In genomic region chr1:90544821-90545536, GRCm38 (mm10) we compare ENCODE assay signal across 23 mouse cellular contexts. TPM values are rescaled to one million over a fixed set of nuclear protein-coding genes. Genes with fewer than 3 reads are reported as not detected.
A peak's percentile ranks its signal among the peaks of the same experiment; 100 is the strongest.
DNase-seq lines count a peak whose midpoint lies in the region; ATAC-seq and TF ChIP-seq lines count a peak whose summit lies in the region.
"Had no signal": no experiment of that assay in that cellular context is flagged by ENCODE, and none has a peak within 500 bp of the region (broad histone marks: within the 10 kb centered on the region; RNA-seq: fewer than 3 reads in every experiment).

No protein-coding gene starts in this region.

- no peak overlapping the region for H3K4me2 ChIP-seq in midbrain, embryonic 14.5 days (ENCODE audit: low read length)
- H3K4me2 ChIP-seq in forebrain, embryonic 11.5 days (ENCODE audit: low read depth, low read length, severe bottlenecking): no peak overlapping the region
- H3K4me2 ChIP-seq: embryonic facial prominence, embryonic 15.5 days; limb, embryonic 15.5 days; lung, embryonic 14.5 days; stomach, embryonic 15.5 days had no signal

- H3K9me3 ChIP-seq in midbrain, embryonic 10.5 days (replicated peaks): peaks cover 18% of the 10 kb centered on the region
- H3K9me3 ChIP-seq in midbrain, embryonic 14.5 days (ENCODE audit: control insufficient read depth, low read length): no peaks in the 10 kb centered on the region
- peaks cover 10% of the 10 kb centered on the region for H3K9me3 ChIP-seq in embryonic facial prominence, embryonic 10.5 days
- H3K9me3 ChIP-seq in forebrain, embryonic 11.5 days (ENCODE audit: control insufficient read depth, low read length): no peaks in the 10 kb centered on the region
- H3K9me3 ChIP-seq: stomach, embryonic 15.5 days had no signal

- no peak for TF ChIP-seq CTCF in layer of hippocampus, adult 2 months (conservative IDR thresholded peaks at IDR 0.05)

- H3K27ac ChIP-seq in midbrain, embryonic 10.5 days (replicated peaks): peak overlapping the region; percentile 82
- no peak overlapping the region for H3K27ac ChIP-seq in midbrain, embryonic 14.5 days (replicated peaks; ENCODE audit: low read depth, low read length)
- peak overlapping the region; percentile 57; the same call in 1 of the 2 replicates for H3K27ac ChIP-seq in embryonic facial prominence, embryonic 10.5 days (replicated peaks)
- no peak overlapping the region for H3K27ac ChIP-seq in layer of hippocampus, adult 2 months
- no peak overlapping the region for H3K27ac ChIP-seq in forebrain, embryonic 11.5 days (ENCODE audit: low read depth, low read length)
- H3K27ac ChIP-seq: embryonic facial prominence, embryonic 15.5 days; gastrocnemius, adult 2 months; limb, embryonic 15.5 days; liver, embryonic 14.5 days; stomach, embryonic 15.5 days had no signal

- DNase-seq in midbrain, embryonic 10.5 days (ENCODE audit: low spot score): peak; percentile 36
- no peak for DNase-seq in midbrain, embryonic 14.5 days
- peak; percentile 77 for DNase-seq in embryo, embryonic 10.5 days (ENCODE audit: low spot score)
- DNase-seq in embryonic facial prominence, embryonic 10.5 days (ENCODE audit: low spot score): no peak
- peak; percentile 75 for DNase-seq in mesoderm, embryonic 11.5 days (ENCODE audit: low read depth, low spot score)
- no peak for DNase-seq in layer of hippocampus, adult 2 months (ENCODE audit: low spot score in 2 of 2)
- no peak for DNase-seq in forebrain, embryonic 11.5 days (ENCODE audit: low spot score)
- DNase-seq: adrenal gland, postnatal 14 days; cerebellum, adult 9-10 months; forebrain, postnatal 0 days; gastrocnemius, adult 2 months; kidney, adult 9 months; kidney, postnatal 36 days; lung, embryonic 14.5 days; retina, postnatal 1 day; right cerebral cortex, postnatal 25 days; thymus, postnatal 25 days had no signal

- WGBS in midbrain, embryonic 10.5 days: 37% methylated on average over 9 of the region's 9 CpGs
- 28% methylated on average over 9 of the region's 9 CpGs for WGBS in midbrain, embryonic 14.5 days
- WGBS in embryonic facial prominence, embryonic 10.5 days: 36% methylated on average over 9 of the region's 9 CpGs
- WGBS in forebrain, embryonic 11.5 days: 34% methylated on average over 9 of the region's 9 CpGs

- H3K27me3 ChIP-seq in midbrain, embryonic 10.5 days (ENCODE audit: low read depth, poor library complexity, severe bottlenecking): peaks cover 3% of the 10 kb centered on the region; the same call in 1 of the 2 replicates
- no peaks in the 10 kb centered on the region for H3K27me3 ChIP-seq in midbrain, embryonic 14.5 days (ENCODE audit: control insufficient read depth, insufficient read depth, low read length)
- H3K27me3 ChIP-seq in embryonic facial prominence, embryonic 10.5 days (replicated peaks; ENCODE audit: low read depth, poor library complexity, severe bottlenecking): peaks cover 3% of the 10 kb centered on the region; the same call in 1 of the 2 replicates
- H3K27me3 ChIP-seq in forebrain, embryonic 11.5 days (ENCODE audit: control insufficient read depth, insufficient read depth, low read length): no peaks in the 10 kb centered on the region
- H3K27me3 ChIP-seq: embryonic facial prominence, embryonic 15.5 days; limb, embryonic 15.5 days; stomach, embryonic 15.5 days had no signal

- no peak overlapping the region for H3K9ac ChIP-seq in midbrain, embryonic 14.5 days (replicated peaks; ENCODE audit: low read length)
- H3K9ac ChIP-seq in forebrain, embryonic 11.5 days (ENCODE audit: low read length): no peak overlapping the region
- H3K9ac ChIP-seq: embryonic facial prominence, embryonic 15.5 days; forebrain, postnatal 0 days; limb, embryonic 15.5 days; liver, embryonic 14.5 days; lung, embryonic 14.5 days; stomach, embryonic 15.5 days had no signal

- H3K4me3 ChIP-seq in midbrain, embryonic 10.5 days: no peak overlapping the region
- H3K4me3 ChIP-seq in midbrain, embryonic 14.5 days (replicated peaks; ENCODE audit: low read depth, low read length): no peak overlapping the region
- no peak overlapping the region for H3K4me3 ChIP-seq in embryonic facial prominence, embryonic 10.5 days
- H3K4me3 ChIP-seq in layer of hippocampus, adult 2 months: no peak overlapping the region
- no peak overlapping the region for H3K4me3 ChIP-seq in forebrain, embryonic 11.5 days (ENCODE audit: low read depth, low read length)
- H3K4me3 ChIP-seq: embryonic facial prominence, embryonic 15.5 days; gastrocnemius, adult 2 months; limb, embryonic 15.5 days; stomach, embryonic 15.5 days had no signal

- no peaks in the 10 kb centered on the region for H3K36me3 ChIP-seq in midbrain, embryonic 10.5 days
- H3K36me3 ChIP-seq in midbrain, embryonic 14.5 days (ENCODE audit: control insufficient read depth, insufficient read depth, low read length): no peaks in the 10 kb centered on the region
- H3K36me3 ChIP-seq in embryonic facial prominence, embryonic 10.5 days (replicated peaks): no peaks in the 10 kb centered on the region
- H3K36me3 ChIP-seq in forebrain, embryonic 11.5 days (ENCODE audit: control insufficient read depth, insufficient read depth, low read length): no peaks in the 10 kb centered on the region
- H3K36me3 ChIP-seq: embryonic facial prominence, embryonic 15.5 days; limb, embryonic 15.5 days; stomach, embryonic 15.5 days had no signal

- ATAC-seq in midbrain, embryonic 14.5 days (ENCODE audit: low FRiP score, low TSS enrichment): no peak
- no peak for ATAC-seq in forebrain, embryonic 11.5 days (replicated peaks; ENCODE audit: low FRiP score)
- ATAC-seq in cerebellum, adult (ENCODE audit: insufficient number of reproducible peaks, low FRiP score, low TSS enrichment): no peak
- ATAC-seq: forebrain, postnatal 0 days; intestine, embryonic 16.5 days had no signal

- peaks cover 37% of the 10 kb centered on the region for H3K4me1 ChIP-seq in midbrain, embryonic 10.5 days
- H3K4me1 ChIP-seq in midbrain, embryonic 14.5 days (ENCODE audit: control insufficient read depth, insufficient read depth, low read length): peaks cover 6% of the 10 kb centered on the region; the same call in 1 of the 2 replicates
- peaks cover 41% of the 10 kb centered on the region for H3K4me1 ChIP-seq in embryonic facial prominence, embryonic 10.5 days
- H3K4me1 ChIP-seq in forebrain, embryonic 11.5 days (replicated peaks; ENCODE audit: control insufficient read depth, insufficient read depth, low read length): peaks cover 8% of the 10 kb centered on the region; the same call in 1 of the 2 replicates
- H3K4me1 ChIP-seq: embryonic facial prominence, embryonic 15.5 days; stomach, embryonic 15.5 days had no signal

RNA-seq across cellular contexts. Expression of gene Cops8, which starts 57.8 kb away (rescaled TPM):
- polyA plus RNA-seq in midbrain, embryonic 10.5 days (2016; fragmentation: Nextera tagmentation; extraction: Ambion mirVana): 183 and 199 TPM in 2 replicates
- 155 and 178 TPM in 2 replicates for polyA plus RNA-seq in midbrain, embryonic 14.5 days (2014; fragmentation: Nextera tagmentation; extraction: Ambion mirVana)
- 193 and 200 TPM in 2 replicates for polyA plus RNA-seq in embryonic facial prominence, embryonic 10.5 days (2016; fragmentation: Nextera tagmentation; extraction: Ambion mirVana)
- 100 to 1,000 TPM; 109 to 122 TPM for total RNA-seq in layer of hippocampus, adult 2 months (2021)
- 188 and 192 TPM in 2 replicates for polyA plus RNA-seq in forebrain, embryonic 11.5 days (2014; fragmentation: Nextera tagmentation; extraction: Ambion mirVana)

Comparison
In these comparisons a context has a peak if more than half of its experiments do, and no peak if none do; other contexts are left out.
1. DNase-seq: peak in midbrain, embryonic 10.5 days (single experiment), embryo, embryonic 10.5 days (single experiment) and mesoderm, embryonic 11.5 days (single experiment); none in midbrain, embryonic 14.5 days (single experiment), embryonic facial prominence, embryonic 10.5 days (single experiment), layer of hippocampus, adult 2 months (0 of 2) and forebrain, embryonic 11.5 days (single experiment).
2. H3K27ac ChIP-seq: peak in midbrain, embryonic 10.5 days (single experiment) and embryonic facial prominence, embryonic 10.5 days (single experiment); none in midbrain, embryonic 14.5 days (single experiment), layer of hippocampus, adult 2 months (single experiment) and forebrain, embryonic 11.5 days (single experiment).